Mouse (Mus musculus): ENCODE results near the gene Sox13.

DNA sequence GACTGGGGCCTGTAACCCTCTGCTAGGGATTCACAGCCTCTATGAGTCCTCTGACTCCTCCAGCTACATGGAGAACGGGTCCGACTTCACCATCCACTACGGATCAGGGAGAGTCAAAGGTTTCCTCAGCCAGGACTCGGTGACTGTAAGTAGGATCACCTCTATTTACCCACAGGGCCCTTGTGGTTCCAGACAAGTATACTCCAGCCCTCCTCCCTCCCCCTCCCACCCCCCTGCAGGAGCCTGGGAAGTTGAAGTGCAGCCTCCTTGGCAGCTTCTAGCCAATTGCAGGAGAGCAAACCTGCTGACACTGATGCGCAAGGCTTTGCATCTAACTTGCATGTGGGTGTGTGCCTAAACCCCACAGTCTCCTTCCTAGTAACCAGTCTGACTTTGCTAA, 68.7 kb downstream of the Sox13 start:
- TF ChIP-seq CTCF (IDR thresholded peaks at IDR 0.05 in 2 of 3, conservative IDR thresholded peaks at IDR 0.05 in 1 of 3; ENCODE audit: control insufficient read depth in 1 of 3, insufficient read depth in 1 of 3, low read depth in 2 of 3, low read length in 3 of 3, poor library complexity in 1 of 3, severe bottlenecking in 1 of 3) (no peak), POLR2A (IDR thresholded peaks at IDR 0.05; ENCODE audit: control insufficient read depth in 1 of 2, insufficient read depth in 1 of 2, low read depth in 1 of 2, low read length in 2 of 2, poor library complexity in 1 of 2) (no peak), ETS1 (IDR thresholded peaks at IDR 0.05; ENCODE audit: low read depth, low read length) (no peak), TCF12 (IDR thresholded peaks at IDR 0.05; ENCODE audit: low read depth, low read length) (no peak), ZMIZ1 (IDR thresholded peaks at IDR 0.05; ENCODE audit: low read depth, low read length) (no peak), USF2 (IDR thresholded peaks at IDR 0.05; ENCODE audit: borderline replicate concordance in 1 of 2, insufficient read depth in 1 of 2, low read depth in 1 of 2, low read length in 2 of 2) (no peak), E2F4 (IDR thresholded peaks at IDR 0.05; ENCODE audit: borderline replicate concordance, low read depth, low read length) (no peak), SMC3 (IDR thresholded peaks at IDR 0.05; ENCODE audit: low read depth, low read length) (no peak), RAD21 (IDR thresholded peaks at IDR 0.05; ENCODE audit: low read depth, low read length) (no peak), TAL1 (IDR thresholded peaks at IDR 0.05; ENCODE audit: low read length) (no peak), MAX (IDR thresholded peaks at IDR 0.05; ENCODE audit: low read length) (no peak)
